ENCODE assay signal across 8 mouse cellular contexts in genomic region chr8:71487691-71488445, GRCm38 (mm10). TPM values are rescaled to one million over a fixed set of nuclear protein-coding genes. Genes with fewer than 3 reads are reported as not detected.
DNase-seq lines count a peak whose midpoint lies in the region; ATAC-seq and TF ChIP-seq lines count a peak whose summit lies in the region.

Gtpbp3 (plus strand) TSS chr8:71488103.

- no peak for TF ChIP-seq CTCF in Patski (IDR thresholded peaks at IDR 0.05)
- no peak for TF ChIP-seq CTCF in gastrocnemius, adult 2 months (IDR thresholded peaks at IDR 0.05)
- TF ChIP-seq CTCF in left cerebral cortex, adult 2 months (IDR thresholded peaks at IDR 0.05): no peak

- no peaks in the 10 kb centered on the region for H3K27me3 ChIP-seq in Patski
- H3K27me3 ChIP-seq in hindbrain, embryonic 16.5 days (replicated peaks; ENCODE audit: control insufficient read depth, insufficient read depth, low read length): no peaks in the 10 kb centered on the region

- H3K4me1 ChIP-seq in hindbrain, embryonic 16.5 days (ENCODE audit: control insufficient read depth, insufficient read depth, low read depth, low read length): peaks cover 31% of the 10 kb centered on the region

- H3K27ac ChIP-seq in gastrocnemius, adult 2 months: peak within 1 kb of the TSS; percentile 98
- peak within 1 kb of the TSS; percentile 79 for H3K27ac ChIP-seq in hindbrain, embryonic 16.5 days (ENCODE audit: low read depth, low read length)
- peak within 1 kb of the TSS; percentile 80 for H3K27ac ChIP-seq in left cerebral cortex, adult 2 months
- peak within 1 kb of the TSS; percentile 62 for H3K27ac ChIP-seq in macrophage

- H3K9me3 ChIP-seq in hindbrain, embryonic 16.5 days (ENCODE audit: control insufficient read depth, low read length): no peaks in the 10 kb centered on the region

- WGBS in hindbrain, embryonic 16.5 days: under 1% methylated on average over 33 of the region's 33 CpGs
- under 1% methylated on average over 33 of the region's 33 CpGs for WGBS in macrophage (ENCODE audit: missing documents)

- peaks cover 12% of the 10 kb centered on the region for H3K79me2 ChIP-seq in macrophage (ENCODE audit: inconsistent target)

- POLR2A ChIA-PET in Patski (lab: Charles Lee): interaction anchor here (0.7 to 1.9 kb wide), 4 partner anchors 10 to 37 kb away, joined by 3 to 6 read pairs (median 4); partner anchors contain the start of genes Ccdc194 and Dda1

- H3K36me3 ChIP-seq in hindbrain, embryonic 16.5 days (ENCODE audit: control insufficient read depth, insufficient read depth, low read length): peaks cover 21% of the 10 kb centered on the region
- peaks cover 18% of the 10 kb centered on the region; the same call in 1 of the 2 replicates for H3K36me3 ChIP-seq in macrophage (ENCODE audit: inconsistent target)

- in situ Hi-C loops in Patski (cut with MboI; ENCODE audit: low pct_unique_long_range_greater_than_20kb): loop anchor here (5.0 kb wide), 1 partner anchor 34 kb away; no protein-coding TSS in a partner anchor

- peak within 1 kb of the TSS; percentile 79 for H3K4me3 ChIP-seq in gastrocnemius, adult 2 months
- peak within 1 kb of the TSS; percentile 59 for H3K4me3 ChIP-seq in hindbrain, embryonic 16.5 days (ENCODE audit: low read length)
- peak within 1 kb of the TSS; percentile 60 for H3K4me3 ChIP-seq in left cerebral cortex, adult 2 months
- H3K4me3 ChIP-seq in macrophage (ENCODE audit: inconsistent target): peak within 1 kb of the TSS; percentile 72

- CTCF ChIA-PET in Patski (lab: Charles Lee): interaction anchor here (1.2 to 2.0 kb wide), 2 partner anchors 10 to 15 kb away, joined by 3 to 7 read pairs; no protein-coding TSS in a partner anchor

- ATAC-seq in Patski: peak; percentile 48
- peak; percentile 44 for ATAC-seq in hindbrain, embryonic 16.5 days

- peak within 1 kb of the TSS; percentile 98 for H3K4me2 ChIP-seq in hindbrain, embryonic 16.5 days (ENCODE audit: low read length)

- DNase-seq in Patski (ENCODE audit: low read depth, low spot score): no peak
- DNase-seq in cerebellum, postnatal 25 days: peak; percentile 84 to 89
- peak; percentile 92 for DNase-seq in gastrocnemius, adult 2 months
- DNase-seq in left cerebral cortex, adult 2 months (ENCODE audit: extremely low spot score in 1 of 2, low spot score in 2 of 2): peak; percentile 77
- DNase-seq in retina, postnatal 7 days (ENCODE audit: low read depth, low spot score): peak; percentile 43
- DNase-seq in thymus, postnatal 4 days: peak; percentile 88

- peak within 1 kb of the TSS; percentile 74 for H3K9ac ChIP-seq in hindbrain, embryonic 16.5 days (ENCODE audit: low read depth, low read length)

- intact Hi-C loops in gastrocnemius, adult 2 months (cut with DNase I): loop anchor here (5.0 kb wide), 1 partner anchor 34 kb away; no protein-coding TSS in a partner anchor
- intact Hi-C loops in left cerebral cortex, adult 2 months (cut with DNase I): no loop called here

RNA-seq across cellular contexts. Expression of gene Gtpbp3, which starts in this region (rescaled TPM):
- polyA plus RNA-seq in Patski (2021) (44.1 TPM), macrophage (2018) (4.0 to 12.7 TPM (median 11.4 TPM) in 3 replicates)
- 10 to 100 TPM; 10.1 to 10.7 TPM for total RNA-seq in gastrocnemius, adult 2 months (2021)
- polyA plus RNA-seq in hindbrain, embryonic 16.5 days (2015; fragmentation: Nextera tagmentation; extraction: Ambion mirVana): 14.0 and 14.6 TPM in 2 replicates
- 10 to 100 TPM; 33.0 to 37.4 TPM for total RNA-seq in left cerebral cortex, adult 2 months (2021)
- 10 to 100 TPM in 19 of 26 experiments, 1 to 10 TPM in 7; 1.5 to 39.5 (median 21.6) TPM for total RNA-seq in macrophage (2018; cell fraction: chromatin; rRNA removed)
- total RNA-seq in macrophage (2018; cell fraction: cytosol; rRNA removed): 10 to 100 TPM in 17 of 26 experiments, 1 to 10 TPM in 9; 3.7 to 17.6 (median 12.6) TPM
- 10 to 100 TPM in 19 of 26 experiments, 1 to 10 TPM in 7; 2.7 to 32.3 (median 14.0) TPM for total RNA-seq in macrophage (2018; cell fraction: nucleus; rRNA removed)
